Comparison of ENCODE assay signal across 9 mouse cellular contexts in genomic region chrX:53716323-53717182, GRCm38 (mm10). TPM values are rescaled to one million over a fixed set of nuclear protein-coding genes. Genes with fewer than 3 reads are reported as not detected.
A peak's percentile ranks its signal among the peaks of the same experiment; 100 is the strongest.
DNase-seq lines count a peak whose midpoint lies in the region; ATAC-seq and TF ChIP-seq lines count a peak whose summit lies in the region.
"Had no signal": no experiment of that assay in that cellular context is flagged by ENCODE, and none has a peak within 500 bp of the region (broad histone marks: within the 10 kb centered on the region; RNA-seq: fewer than 3 reads in every experiment).

No protein-coding gene starts in this region.

- 23% methylated on average over 47 of the region's 49 CpGs for WGBS in forebrain, embryonic 16.5 days
- WGBS in liver, embryonic 16.5 days (ENCODE audit: insufficient replicate concordance): 19% methylated on average over 49 of the region's 49 CpGs

- H3K4me2 ChIP-seq in forebrain, embryonic 16.5 days (ENCODE audit: low read length): peak overlapping the region; percentile 63
- peak overlapping the region; percentile 37 for H3K4me2 ChIP-seq in liver, embryonic 16.5 days (ENCODE audit: low read depth, low read length)

- no peaks in the 10 kb centered on the region for H3K36me3 ChIP-seq in E14TG2a.4 (ENCODE audit: insufficient read depth, low read length)
- H3K36me3 ChIP-seq in forebrain, embryonic 16.5 days (ENCODE audit: control insufficient read depth, insufficient read depth): no peaks in the 10 kb centered on the region
- H3K36me3 ChIP-seq in liver, embryonic 16.5 days (ENCODE audit: control insufficient read depth, insufficient read depth): no peaks in the 10 kb centered on the region

- H3K27ac ChIP-seq in forebrain, embryonic 16.5 days (ENCODE audit: low read length): no peak overlapping the region
- no peak overlapping the region for H3K27ac ChIP-seq in liver, embryonic 16.5 days (ENCODE audit: low read length)

- no peaks in the 10 kb centered on the region for H3K9me3 ChIP-seq in E14TG2a.4 (ENCODE audit: low read length)
- no peaks in the 10 kb centered on the region for H3K9me3 ChIP-seq in forebrain, embryonic 16.5 days (ENCODE audit: control insufficient read depth, low read length)
- no peaks in the 10 kb centered on the region for H3K9me3 ChIP-seq in liver, embryonic 16.5 days (replicated peaks; ENCODE audit: control insufficient read depth, low read length)

- H3K27me3 ChIP-seq in E14TG2a.4 (ENCODE audit: insufficient read depth, low read length): no peaks in the 10 kb centered on the region
- no peaks in the 10 kb centered on the region for H3K27me3 ChIP-seq in forebrain, embryonic 16.5 days (replicated peaks; ENCODE audit: control insufficient read depth, insufficient read depth, low read length)
- no peaks in the 10 kb centered on the region for H3K27me3 ChIP-seq in liver, embryonic 16.5 days (ENCODE audit: control insufficient read depth, insufficient read depth, low read depth, low read length)

- H3K9ac ChIP-seq in forebrain, embryonic 16.5 days (replicated peaks; ENCODE audit: low read depth, low read length): peak overlapping the region; percentile 50
- no peak overlapping the region for H3K9ac ChIP-seq in liver, embryonic 16.5 days (ENCODE audit: low read depth, low read length)

- peak; percentile 80 for DNase-seq in cerebellum, adult 11-12 months
- DNase-seq in heart, postnatal 4 days: peak; percentile 48
- DNase-seq in layer of hippocampus, adult 18-20 months (ENCODE audit: low spot score in 2 of 2): peak; percentile 14 to 46
- DNase-seq in retina, embryonic 14.5 days (ENCODE audit: low spot score): peak; percentile 66
- no peak for DNase-seq in adipocyte (ENCODE audit: low spot score)

- H3K4me1 ChIP-seq in E14TG2a.4 (replicated peaks; ENCODE audit: low read depth, low read length): no peaks in the 10 kb centered on the region
- H3K4me1 ChIP-seq in forebrain, embryonic 16.5 days (replicated peaks; ENCODE audit: control insufficient read depth, insufficient read depth, low read length): no peaks in the 10 kb centered on the region; the same call in 1 of the 2 replicates
- H3K4me1 ChIP-seq in liver, embryonic 16.5 days (ENCODE audit: control insufficient read depth, low read depth, low read length): no peaks in the 10 kb centered on the region

- TF ChIP-seq CTCF in E14TG2a.4 (conservative IDR thresholded peaks at IDR 0.05; ENCODE audit: low read length): no peak

- peak; percentile 92 for ATAC-seq in forebrain, embryonic 16.5 days
- ATAC-seq in liver, embryonic 16.5 days (ENCODE audit: low read depth): peak; percentile 7; the same call in 1 of the 2 replicates

- H3K4me3 ChIP-seq in E14TG2a.4 (replicated peaks; ENCODE audit: low read length): peak overlapping the region; percentile 35; the same call in 1 of the 2 replicates
- peak overlapping the region; percentile 40 for H3K4me3 ChIP-seq in forebrain, embryonic 16.5 days (replicated peaks; ENCODE audit: low read length)
- no peak overlapping the region for H3K4me3 ChIP-seq in liver, embryonic 16.5 days (ENCODE audit: low read depth, low read length)

RNA-seq across cellular contexts. Expression of gene 4930502E18Rik, which starts 8.1 kb away (rescaled TPM):
- polyA plus RNA-seq in forebrain, embryonic 16.5 days (2015; fragmentation: Nextera tagmentation; extraction: Ambion mirVana): not detected in 2 replicates
- total RNA-seq in heart, postnatal 4 days (2021): not detected
- total RNA-seq in layer of hippocampus, adult 18-20 months (2021): under 1 TPM in 1 of 2 experiments, not detected in 1; 0.38 TPM
- 0.06 and 0.09 TPM in 2 replicates for polyA plus RNA-seq in liver, embryonic 16.5 days (2015; fragmentation: Nextera tagmentation; extraction: Ambion mirVana)
- total RNA-seq: MEL had no signal

RNA-seq across cellular contexts. Expression of gene 1700013H16Rik, which starts 41.1 kb away (rescaled TPM):
- not detected in 2 replicates for polyA plus RNA-seq in forebrain, embryonic 16.5 days (2015; fragmentation: Nextera tagmentation; extraction: Ambion mirVana)
- total RNA-seq in heart, postnatal 4 days (2021): not detected
- total RNA-seq in layer of hippocampus, adult 18-20 months (2021): not detected
- not detected in 2 replicates for polyA plus RNA-seq in liver, embryonic 16.5 days (2015; fragmentation: Nextera tagmentation; extraction: Ambion mirVana)
- total RNA-seq: MEL had no signal

RNA-seq across cellular contexts. Expression of gene Rtl8b, which starts 46.3 kb away (rescaled TPM):
- 112 and 119 TPM in 2 replicates for polyA plus RNA-seq in forebrain, embryonic 16.5 days (2015; fragmentation: Nextera tagmentation; extraction: Ambion mirVana)
- 100 to 1,000 TPM; 131 to 154 TPM for total RNA-seq in heart, postnatal 4 days (2021)
- 100 to 1,000 TPM; 183 to 202 TPM for total RNA-seq in layer of hippocampus, adult 18-20 months (2021)
- polyA plus RNA-seq in liver, embryonic 16.5 days (2015; fragmentation: Nextera tagmentation; extraction: Ambion mirVana): 4.0 and 4.7 TPM in 2 replicates
- total RNA-seq: MEL had no signal

RNA-seq across cellular contexts. Expression of gene Zfp36l3, which starts 59.6 kb away (rescaled TPM):
- polyA plus RNA-seq in forebrain, embryonic 16.5 days (2015; fragmentation: Nextera tagmentation; extraction: Ambion mirVana): not detected in 2 replicates
- not detected for total RNA-seq in heart, postnatal 4 days (2021)
- total RNA-seq in layer of hippocampus, adult 18-20 months (2021): not detected
- not detected in 2 replicates for polyA plus RNA-seq in liver, embryonic 16.5 days (2015; fragmentation: Nextera tagmentation; extraction: Ambion mirVana)
